Mouse (Mus musculus): ENCODE measurements at regions not wholly inside any gene's neighbourhood (a gene's known extent, or its start where the extent isn't known, plus 50 kb on each side); places are given as distances from the start of the nearest gene placed in this dataset.
"Not testable (repeated sequence)": the region's sequence is repeated elsewhere in the genome, so short reads cannot be mapped to it uniquely, and the experiment has no call there.

- DNase-seq (ENCODE audit: low spot score) = no peak
These were observed 114.7 kb upstream of the Emcn start for GRCm38 (mm10) chr3:137226151-137226550.

DNA sequence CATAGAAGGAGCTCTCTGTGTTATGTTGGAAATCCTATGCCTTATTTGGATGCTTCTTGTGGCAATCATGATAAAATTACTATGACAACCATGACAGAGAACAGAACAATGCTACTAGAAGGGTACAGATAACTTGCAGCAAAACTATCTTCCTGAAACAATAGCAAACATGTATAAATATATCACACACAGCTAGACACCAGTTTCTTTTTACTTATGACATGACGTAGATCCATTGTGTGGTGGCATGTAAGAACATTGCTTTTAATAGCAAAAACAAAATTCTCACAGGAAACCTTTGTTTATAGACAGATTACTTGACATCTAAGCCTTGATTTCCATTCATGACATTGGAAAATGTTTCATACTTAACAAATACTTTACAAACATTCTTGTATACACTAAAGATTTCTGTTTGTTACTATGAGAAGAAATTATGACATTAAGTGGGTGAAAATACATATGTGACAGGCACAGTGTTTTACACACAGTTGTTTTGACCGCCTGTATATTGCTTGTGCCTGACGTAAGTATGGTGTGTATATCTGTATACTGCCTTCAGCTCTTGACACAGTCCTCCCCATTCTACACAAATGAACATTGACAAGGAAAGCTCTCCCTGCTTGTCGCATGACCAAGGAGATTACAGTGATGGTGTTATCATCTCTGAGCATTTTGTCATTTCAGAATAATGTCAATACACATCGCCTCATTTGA lies 113.6 kb upstream of the Emcn start:
- DNase-seq (ENCODE audit: low spot score) = no peak

GRCm38 (mm10) chr3:137228416-137228815 lies 112.5 kb upstream of the Emcn start:
- no peak for DNase-seq (ENCODE audit: low spot score)

DNA sequence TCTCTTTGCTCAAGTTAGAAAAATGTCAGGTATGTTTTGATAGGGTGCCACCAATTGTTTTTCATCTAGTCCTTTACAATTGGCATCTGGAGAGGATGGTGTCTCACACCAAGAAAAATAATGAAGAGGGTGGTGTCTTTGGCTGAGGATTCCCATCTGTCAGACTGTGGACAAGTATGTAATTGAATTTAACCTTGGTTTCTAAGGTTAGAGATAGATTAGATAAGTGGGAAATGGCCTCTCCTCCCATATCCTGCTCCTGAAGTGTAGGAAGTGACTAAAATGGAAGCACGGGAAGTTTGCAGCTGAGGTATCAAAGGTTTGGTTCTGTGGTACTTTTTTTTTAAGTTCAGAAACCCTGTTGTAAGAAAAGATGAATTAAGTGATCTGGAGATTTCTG lies 98.0 kb upstream of the Emcn start:
- no peak for DNase-seq (ENCODE audit: low spot score)

- no peak for DNase-seq (ENCODE audit: low spot score)
These were observed 77.0 kb upstream of the Emcn start for GRCm38 (mm10) chr3:137263907-137264306.

DNA sequence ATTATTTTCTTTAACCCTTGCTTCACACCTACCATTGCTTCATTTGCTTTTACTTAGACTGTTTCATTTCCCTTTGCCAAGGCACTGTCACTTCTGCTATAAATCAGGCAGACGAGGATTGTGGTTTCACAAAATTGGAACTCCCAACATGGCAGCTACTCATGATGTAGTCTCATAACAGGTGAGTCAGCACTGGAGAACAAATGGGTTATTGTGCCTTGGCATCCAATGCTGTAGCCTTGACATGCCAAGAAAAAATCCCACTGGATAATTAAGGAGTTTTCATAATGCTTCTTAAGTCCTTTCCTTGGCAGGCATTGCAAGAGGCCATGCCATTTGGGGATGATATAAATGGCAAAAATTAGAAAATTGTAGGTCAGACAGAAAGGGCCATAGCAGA lies 73.1 kb upstream of the Emcn start:
- no peak for DNase-seq (ENCODE audit: low spot score)

- DNase-seq (ENCODE audit: low spot score) = no peak
These were observed 65.4 kb upstream of the Emcn start for GRCm38 (mm10) chr3:137275444-137275843.

DNA sequence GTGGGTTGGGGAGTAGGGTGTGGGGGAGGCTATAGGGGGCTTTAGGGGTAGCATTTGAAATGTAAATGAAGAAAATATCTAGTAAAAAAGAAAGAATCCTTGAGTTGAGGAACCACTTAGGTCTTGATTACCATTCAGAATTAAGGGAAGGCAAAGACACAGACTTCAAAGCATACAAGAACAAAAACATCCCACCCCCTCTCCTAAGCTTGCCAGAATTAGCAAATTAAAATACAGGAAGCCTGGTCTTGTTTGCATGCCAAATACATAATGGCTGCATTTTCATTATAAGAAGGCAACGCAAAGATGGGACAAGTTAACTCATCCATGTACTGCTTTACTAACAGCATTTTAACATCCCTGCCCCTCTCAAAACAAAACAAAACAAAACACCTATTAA lies 61.6 kb upstream of the Emcn start:
- no peak for DNase-seq (ENCODE audit: low spot score)

- no peak for DNase-seq (ENCODE audit: low spot score)
These were observed 59.8 kb upstream of the Emcn start for GRCm38 (mm10) chr3:137281052-137281451.

GRCm38 (mm10) chr3:137287558-137287957 lies 53.3 kb upstream of the Emcn start:
- not testable (repeated sequence) for DNase-seq (ENCODE audit: low spot score)

DNA sequence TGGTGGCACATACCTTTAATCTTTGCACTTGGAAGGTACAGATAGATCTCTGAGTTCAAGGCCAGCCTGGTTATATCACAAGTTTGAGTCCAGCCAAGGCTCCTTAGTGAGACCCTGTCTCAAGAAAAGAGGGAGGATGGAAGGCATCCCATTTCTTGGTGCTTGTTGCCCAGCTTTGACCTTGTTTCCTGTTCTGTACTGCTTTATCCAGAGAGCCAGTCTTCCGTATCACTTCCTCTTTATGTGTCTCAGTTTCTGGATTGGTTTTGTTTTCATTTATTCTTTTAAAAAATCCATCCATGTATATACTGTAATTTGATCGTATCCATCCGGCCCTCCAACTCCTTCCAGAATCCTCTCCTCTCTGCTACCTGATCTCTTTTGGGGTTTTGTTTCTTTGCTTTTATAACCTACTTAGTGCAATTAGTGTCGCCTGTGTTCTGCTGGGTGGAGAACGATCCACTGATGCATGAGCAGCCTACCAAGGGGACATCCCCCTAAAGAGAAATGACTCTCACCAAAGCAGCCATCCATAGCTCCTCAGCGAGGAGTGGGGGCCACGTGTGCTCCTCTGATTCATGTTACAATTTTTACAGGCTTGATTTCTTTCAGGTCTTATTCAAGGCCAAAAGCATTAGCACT lies 52.4 kb upstream of the Emcn start:
- no peak for DNase-seq (ENCODE audit: low spot score)

GRCm38 (mm10) chr3:137288943-137289682 lies 51.8 kb upstream of the Emcn start:
- no peak for DNase-seq (ENCODE audit: low spot score)

- no peak for DNase-seq (ENCODE audit: low spot score)
These were observed 51.2 kb upstream of the Emcn start for GRCm38 (mm10) chr3:137289683-137289984.

All from retina, embryonic 14.5 days (tissue).